Mouse (Mus musculus) heart, embryonic 15.5 days (tissue): Measurements from ENCODE around the gene Prdm16. TPM values are rescaled to one million over a fixed set of nuclear protein-coding genes. Genes with fewer than 3 reads are reported as not detected.

Source experiments
- ATAC-seq: fragments of 200-750 bp; cut with Nextera tagmentation; replicated peaks from 2 replicates; pipeline ENCODE4 v1.8.0; 2017; ENCODE audit warnings: low read depth, moderate TSS enrichment; ENCODE audit not compliant: insufficient number of reproducible peaks, insufficient read depth, low FRiP score
- H3K27ac ChIP-seq: fragments of 300-500 bp; sonication (generic); 2 replicates; pipeline ENCODE4 v1.5.1; 2015; ENCODE audit warnings: mild to moderate bottlenecking, inconsistent platforms
- H3K27me3 ChIP-seq: fragments of 300-500 bp; sonication (generic); 2 replicates; pipeline ENCODE4 v1.6.1; 2015; ENCODE audit warnings: inconsistent platforms
- H3K36me3 ChIP-seq: fragments of 300-500 bp; sonication (generic); 2 replicates; pipeline ENCODE4 v1.6.1; 2015; ENCODE audit warnings: mild to moderate bottlenecking, inconsistent platforms
- H3K4me1 ChIP-seq: fragments of 300-500 bp; sonication (generic); replicated peaks from 2 replicates; pipeline ENCODE4 v1.6.1; 2015; ENCODE audit warnings: inconsistent platforms
- H3K4me2 ChIP-seq: fragments of 300-500 bp; sonication (generic); 2 replicates; pipeline ENCODE4 v1.6.1; 2015; ENCODE audit warnings: inconsistent platforms, mild to moderate bottlenecking, moderate library complexity
- H3K4me3 ChIP-seq: fragments of 300-500 bp; sonication (generic); 2 replicates; pipeline ENCODE4 v1.5.1; 2015; ENCODE audit warnings: mild to moderate bottlenecking, inconsistent platforms
- H3K9ac ChIP-seq: fragments of 300-500 bp; sonication (generic); 2 replicates; pipeline ENCODE4 v1.6.1; 2015; ENCODE audit warnings: mild to moderate bottlenecking, inconsistent platforms
- H3K9me3 ChIP-seq: fragments of 300-500 bp; sonication (generic); replicated peaks from 2 replicates; pipeline ENCODE4 v1.6.1; 2016; ENCODE audit warnings: inconsistent platforms
- WGBS: fragments of 180-500 bp; shearing (Covaris S2); methylation state at CpG from one replicate; pipeline ENCODE4 v1.1.7; 2015; ENCODE audit warnings: mixed read lengths; 5-methylcytosine and 5-hydroxymethylcytosine counted together
- polyA plus RNA-seq: library from polyadenylated mRNA; unstranded; fragments of >200 nt; fragmentation: Nextera tagmentation; extraction: Ambion mirVana; gene quantifications from 2 replicates; pipeline ENCODE4 v1.2.1, GENCODE M21; 2015

Prdm16 gene
- polyA plus RNA-seq, 1 experiment from 2014 or later, result 20.9 TPM

DNA sequence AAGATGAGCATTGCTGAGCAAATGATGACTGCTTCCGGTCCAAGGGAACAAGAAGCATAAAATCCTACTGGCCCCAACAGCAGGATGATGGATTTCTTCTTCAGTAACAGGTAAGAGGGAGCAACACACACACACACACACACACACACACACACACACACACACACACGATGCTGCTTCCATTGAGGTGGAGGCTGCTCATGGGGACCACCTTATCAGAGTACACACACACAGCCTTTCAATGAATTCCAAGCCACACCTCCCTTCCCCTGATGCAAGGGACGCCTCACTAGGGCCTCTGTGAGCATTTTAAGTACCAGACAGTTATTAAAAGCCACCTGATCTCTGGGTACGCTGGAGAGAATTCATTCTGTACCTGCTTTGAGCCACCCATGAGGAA, 39.9 kb downstream of the Prdm16 start:
- H3K9ac ChIP-seq, result no peak overlapping the region
- WGBS, result 52% methylated on average over 4 of the region's 4 CpGs
- H3K9me3 ChIP-seq, result no peaks in the 10 kb centered on the region
- no peak overlapping the region for H3K4me2 ChIP-seq
- peak overlapping the region; percentile 63 for H3K27ac ChIP-seq
- H3K4me3 ChIP-seq, result no peak overlapping the region
- 0 out of 2 replicates have a peak, but pooled peaks cover 13% of the 10 kb centered on the region for H3K27me3 ChIP-seq
- H3K36me3 ChIP-seq, result no peaks in the 10 kb centered on the region
- H3K4me1 ChIP-seq, result peaks cover 88% of the 10 kb centered on the region
- no peak for ATAC-seq

GRCm38 (mm10) chr4:154594761-154595556, 41.7 kb downstream of the Prdm16 start:
- Histone ChIP-seq H3K4me3 (no peak overlapping the region), H3K4me2 (no peak overlapping the region), H3K9me3 (no peaks in the 10 kb centered on the region), H3K27ac (0 out of 2 replicates have a peak overlapping the region, but pooled peaks have one; percentile 19), H3K27me3 (0 out of 2 replicates have a peak, but pooled peaks cover 13% of the 10 kb centered on the region), H3K36me3 (no peaks in the 10 kb centered on the region), H3K9ac (peak overlapping the region; percentile 27), H3K4me1 (peaks cover 80% of the 10 kb centered on the region)
- 32% methylated on average over 20 of the region's 21 CpGs for WGBS
- no peak for ATAC-seq

DNA sequence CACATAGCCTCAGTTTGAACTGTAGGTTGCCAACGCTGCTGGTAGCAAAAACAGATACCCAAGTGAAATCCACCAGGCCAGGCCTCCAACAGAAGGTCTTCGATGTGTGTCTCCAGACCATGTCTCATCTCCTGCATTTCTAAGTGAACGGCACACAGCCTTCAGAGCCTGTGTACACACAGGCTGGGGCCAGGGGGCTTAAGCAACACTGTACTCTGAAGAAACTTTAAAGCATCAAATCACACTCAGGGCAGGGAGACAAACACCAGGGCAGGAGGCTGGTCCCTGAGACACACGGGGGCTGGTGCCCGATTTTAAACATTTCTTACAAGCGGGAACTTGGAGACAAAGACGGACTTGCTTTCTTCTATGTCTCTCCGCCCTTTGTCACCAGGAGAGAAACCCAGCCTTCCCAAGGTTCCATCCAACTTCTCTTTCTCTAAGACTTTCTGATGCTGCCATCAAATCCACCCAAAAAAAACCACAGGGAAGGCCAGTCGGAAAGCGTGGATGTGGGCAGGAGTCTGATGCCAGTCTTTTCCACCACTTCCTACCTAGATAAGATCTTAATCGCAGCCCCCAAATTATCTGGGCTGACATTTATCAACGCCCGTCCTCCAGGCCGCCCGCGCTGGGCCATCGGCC, 42.4 kb downstream of the Prdm16 start:
- peaks cover 77% of the 10 kb centered on the region for H3K4me1 ChIP-seq
- 0 out of 2 replicates have a peak, but pooled peaks cover 13% of the 10 kb centered on the region for H3K27me3 ChIP-seq
- no peak overlapping the region for H3K27ac ChIP-seq
- H3K36me3 ChIP-seq, result no peaks in the 10 kb centered on the region
- no peak for ATAC-seq
- WGBS, result 61% methylated on average over 17 of the region's 17 CpGs
- no peaks in the 10 kb centered on the region for H3K9me3 ChIP-seq
- H3K4me3 ChIP-seq, result no peak overlapping the region
- no peak overlapping the region for H3K4me2 ChIP-seq
- peak overlapping the region; percentile 27; the same call in 1 of the 2 replicates for H3K9ac ChIP-seq

DNA sequence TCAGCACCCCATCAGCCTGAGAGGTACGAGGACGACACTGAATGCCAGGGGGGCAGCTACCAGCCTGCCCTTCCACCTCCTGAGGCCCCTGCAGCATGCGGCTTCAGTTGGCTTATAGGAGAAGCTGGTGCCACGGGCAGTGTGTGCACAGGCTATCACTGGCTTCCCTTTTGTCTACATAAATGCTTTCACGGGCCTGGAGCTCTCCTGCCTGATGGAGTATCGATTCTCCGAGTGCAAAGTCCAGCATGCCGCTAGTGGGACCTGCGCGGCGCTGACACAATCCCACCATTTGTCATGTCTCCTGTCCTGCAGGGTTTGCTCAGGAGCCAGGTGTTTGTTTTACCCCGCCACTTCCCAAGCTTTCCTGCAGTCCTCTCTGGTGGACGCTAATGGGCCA, 44.1 kb downstream of the Prdm16 start:
- Histone ChIP-seq H3K36me3 (no peaks in the 10 kb centered on the region), H3K9me3 (no peaks in the 10 kb centered on the region), H3K27ac (peak overlapping the region; percentile 32), H3K4me3 (no peak overlapping the region), H3K4me1 (peaks cover 77% of the 10 kb centered on the region), H3K4me2 (no peak overlapping the region), H3K27me3 (0 out of 2 replicates have a peak, but pooled peaks cover 13% of the 10 kb centered on the region), H3K9ac (no peak overlapping the region)
- WGBS, result 51% methylated on average over 13 of the region's 13 CpGs
- ATAC-seq, result no peak; the same call in 1 of the 2 replicates

DNA sequence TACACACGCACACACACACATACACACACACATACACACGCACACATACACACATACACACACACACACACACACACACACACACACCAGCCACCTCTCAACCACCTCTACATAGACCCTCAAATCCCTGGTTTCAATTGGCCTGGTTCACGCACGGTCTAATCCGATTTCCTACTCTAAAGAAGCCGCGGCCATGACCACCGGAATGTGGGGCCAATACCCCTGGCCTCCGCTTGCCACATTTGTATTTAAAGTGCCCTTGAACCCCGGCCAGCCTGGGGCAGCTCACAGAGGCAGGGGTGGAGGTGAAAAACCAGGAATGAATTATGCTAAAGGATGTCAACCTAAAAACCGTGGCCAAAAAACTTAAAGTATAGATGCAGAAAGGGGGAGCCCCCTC, 45.8 kb downstream of the Prdm16 start:
- 0 out of 2 replicates have a peak, but pooled peaks cover 13% of the 10 kb centered on the region for H3K27me3 ChIP-seq
- H3K4me3 ChIP-seq, result no peak overlapping the region
- no peak overlapping the region for H3K4me2 ChIP-seq
- peaks cover 77% of the 10 kb centered on the region for H3K4me1 ChIP-seq
- ATAC-seq, result no peak
- H3K9ac ChIP-seq, result no peak overlapping the region
- H3K27ac ChIP-seq, result no peak overlapping the region
- H3K9me3 ChIP-seq, result no peaks in the 10 kb centered on the region
- no peaks in the 10 kb centered on the region for H3K36me3 ChIP-seq
- 76% methylated on average over 10 of the region's 11 CpGs for WGBS

GRCm38 (mm10) chr4:154586334-154586733, 50.3 kb downstream of the Prdm16 start:
- no peak overlapping the region for H3K4me3 ChIP-seq
- 0 out of 2 replicates have a peak overlapping the region, but pooled peaks have one; percentile 22 for H3K9ac ChIP-seq
- H3K4me2 ChIP-seq, result no peak overlapping the region
- no peaks in the 10 kb centered on the region for H3K9me3 ChIP-seq
- WGBS, result 72% methylated on average over 11 of the region's 11 CpGs
- ATAC-seq, result no peak
- H3K36me3 ChIP-seq, result no peaks in the 10 kb centered on the region
- H3K4me1 ChIP-seq, result peaks cover 68% of the 10 kb centered on the region
- peak overlapping the region; percentile 66 for H3K27ac ChIP-seq
- no peaks in the 10 kb centered on the region for H3K27me3 ChIP-seq

GRCm38 (mm10) chr4:154585779-154586178, 50.9 kb downstream of the Prdm16 start:
- no peaks in the 10 kb centered on the region for H3K9me3 ChIP-seq
- ATAC-seq, result no peak
- H3K4me2 ChIP-seq, result peak overlapping the region; percentile 19; the same call in 1 of the 2 replicates
- H3K27me3 ChIP-seq, result no peaks in the 10 kb centered on the region
- WGBS, result 58% methylated on average over 14 of the region's 14 CpGs
- peak overlapping the region; percentile 66 for H3K27ac ChIP-seq
- 0 out of 2 replicates have a peak overlapping the region, but pooled peaks have one; percentile 22 for H3K9ac ChIP-seq
- H3K36me3 ChIP-seq, result no peaks in the 10 kb centered on the region
- H3K4me1 ChIP-seq, result peaks cover 74% of the 10 kb centered on the region
- no peak overlapping the region for H3K4me3 ChIP-seq

DNA sequence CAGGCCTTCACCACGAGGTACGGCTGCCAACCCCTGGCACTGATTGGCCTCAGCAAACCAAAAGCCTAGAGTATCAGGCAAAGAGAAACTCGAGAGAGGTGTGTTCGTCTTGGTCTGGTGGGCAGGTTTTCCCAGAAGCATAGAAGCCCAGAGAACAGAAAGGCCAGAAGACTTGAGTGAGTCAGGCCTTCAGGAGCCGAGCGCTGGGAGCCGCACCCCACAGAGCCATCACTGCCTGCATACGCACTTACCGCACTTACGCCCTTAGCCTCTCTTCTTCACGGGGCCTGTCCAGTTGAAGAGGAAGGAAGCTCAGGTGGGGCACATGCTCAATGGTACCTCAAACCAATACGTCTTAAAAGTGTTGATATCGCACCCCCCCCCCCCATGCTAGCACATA, 53.0 kb downstream of the Prdm16 start:
- Histone ChIP-seq H3K4me3 (no peak overlapping the region), H3K4me1 (peaks cover 69% of the 10 kb centered on the region), H3K36me3 (no peaks in the 10 kb centered on the region), H3K9ac (no peak overlapping the region), H3K4me2 (no peak overlapping the region), H3K9me3 (no peaks in the 10 kb centered on the region), H3K27me3 (no peaks in the 10 kb centered on the region), H3K27ac (no peak overlapping the region)
- ATAC-seq, result no peak
- 91% methylated on average over 13 of the region's 13 CpGs for WGBS

DNA sequence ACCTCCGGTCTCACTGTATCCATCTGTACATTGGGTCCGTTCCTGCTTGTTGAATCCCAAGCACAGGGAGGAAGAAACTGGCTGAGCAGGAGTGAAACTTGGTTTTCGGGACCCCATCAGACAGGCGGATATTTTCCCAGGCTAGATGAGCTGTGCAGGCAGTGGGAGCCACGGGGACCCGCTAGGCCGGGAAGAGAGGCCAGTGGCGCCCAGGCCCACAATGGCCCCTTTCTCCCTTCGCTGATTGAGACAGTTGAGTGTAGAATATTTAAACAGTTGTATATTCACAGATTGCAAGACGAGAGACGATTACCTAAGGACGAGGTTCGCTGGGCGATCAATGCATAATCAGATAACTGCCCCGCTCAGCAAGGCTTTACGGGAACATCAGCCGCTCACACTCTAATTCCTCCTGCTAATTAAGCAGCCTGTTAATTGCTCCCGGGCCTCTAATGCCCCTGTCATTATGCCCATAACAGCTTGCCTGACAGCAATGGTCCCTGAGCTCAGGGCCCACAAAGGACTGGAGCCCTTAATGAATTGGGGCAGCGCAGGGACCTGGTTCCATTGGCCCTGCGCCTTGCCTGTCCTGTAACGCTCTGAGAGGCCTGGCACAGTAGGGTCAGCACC, 54.0 kb downstream of the Prdm16 start:
- WGBS, result 90% methylated on average over 21 of the region's 21 CpGs
- H3K27ac ChIP-seq, result no peak overlapping the region
- ATAC-seq, result no peak
- no peak overlapping the region for H3K4me2 ChIP-seq
- H3K9me3 ChIP-seq, result no peaks in the 10 kb centered on the region
- no peaks in the 10 kb centered on the region for H3K27me3 ChIP-seq
- H3K9ac ChIP-seq, result no peak overlapping the region
- no peak overlapping the region for H3K4me3 ChIP-seq
- no peaks in the 10 kb centered on the region for H3K36me3 ChIP-seq
- peaks cover 61% of the 10 kb centered on the region for H3K4me1 ChIP-seq

GRCm38 (mm10) chr4:154581261-154581886, 55.3 kb downstream of the Prdm16 start:
- H3K4me2 ChIP-seq, result peak overlapping the region; percentile 4; the same call in 1 of the 2 replicates
- 30% methylated on average over 16 of the region's 16 CpGs for WGBS
- no peak overlapping the region for H3K4me3 ChIP-seq
- ATAC-seq, result no peak
- peaks cover 48% of the 10 kb centered on the region for H3K4me1 ChIP-seq
- no peak overlapping the region for H3K9ac ChIP-seq
- no peaks in the 10 kb centered on the region for H3K27me3 ChIP-seq
- H3K27ac ChIP-seq, result peak overlapping the region; percentile 67
- no peaks in the 10 kb centered on the region for H3K9me3 ChIP-seq
- no peaks in the 10 kb centered on the region for H3K36me3 ChIP-seq
